Mouse (Mus musculus): ENCODE data around the gene Kcnj9.

DNA sequence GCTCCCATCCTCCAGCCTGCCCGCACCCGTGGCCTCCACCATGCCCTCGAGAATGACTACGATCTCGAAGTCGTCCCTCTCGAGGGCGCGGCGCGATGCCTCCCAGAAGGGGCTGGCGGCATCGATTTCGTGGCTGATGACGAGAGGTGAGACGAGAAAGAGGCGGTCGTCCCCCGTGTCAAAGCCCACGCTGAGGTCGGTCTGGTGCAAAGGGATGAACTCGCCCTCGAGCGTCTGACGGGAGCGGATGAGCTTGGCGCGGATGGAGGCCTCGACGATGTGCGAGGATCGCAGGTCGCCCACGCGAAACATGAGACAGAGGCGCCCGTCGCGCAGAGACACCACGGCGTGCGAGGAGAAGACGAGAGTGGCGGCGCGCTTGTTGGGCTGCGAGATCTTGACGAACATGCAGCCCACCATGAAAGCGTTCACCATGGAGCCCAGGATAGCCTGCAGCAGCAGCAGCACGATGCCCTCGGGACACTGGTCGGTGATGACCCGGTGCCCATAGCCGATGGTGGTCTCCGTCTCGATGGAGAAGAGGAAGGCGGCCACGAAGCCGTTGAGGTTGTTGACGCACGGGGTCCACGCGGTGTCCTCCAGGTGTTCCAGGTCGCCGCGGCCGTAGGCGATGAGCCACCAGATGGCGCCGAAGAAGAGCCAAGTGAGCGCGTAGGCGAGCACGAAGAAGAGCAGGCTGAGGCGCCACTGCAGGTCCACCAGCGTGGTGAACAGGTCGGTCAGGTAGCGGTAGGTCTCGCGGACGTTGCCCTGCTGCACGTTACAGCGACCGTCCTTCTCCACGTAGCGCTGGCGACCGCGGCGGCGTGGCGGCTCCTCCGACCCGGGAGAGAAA lies 3.2 kb downstream of the Kcnj9 start:
- TF ChIP-seq POLR2A (IDR thresholded peaks at IDR 0.05; ENCODE audit: low read depth, low read length) = no peak
- peak; percentile 53 for TF ChIP-seq CTCF (IDR thresholded peaks at IDR 0.05; ENCODE audit: extremely low read depth, insufficient read length, insufficient replicate concordance, low read depth, low read length)
